Mouse (Mus musculus): ENCODE data around the gene Foxg1.

- TF ChIP-seq CTCF (IDR thresholded peaks at IDR 0.05; ENCODE audit: borderline replicate concordance, control insufficient read depth, extremely low read depth, insufficient read depth, low read length, poor library complexity) (no peak), POLR2A (IDR thresholded peaks at IDR 0.05; ENCODE audit: control insufficient read depth, extremely low read depth, insufficient read depth, low read length, poor library complexity) (no peak)
These were observed 3.5 kb upstream of the Foxg1 start for GRCm38 (mm10) chr12:49378920-49379319.

All from thymus, adult 2 months (tissue).